Mouse (Mus musculus) MEL (cell line): Measurements from ENCODE around the gene Rps24. TPM values are rescaled to one million over a fixed set of nuclear protein-coding genes. Genes with fewer than 3 reads are reported as not detected.

Experiments
- DNase-seq: peaks from one replicate; pipeline ENCODE4 v3.0.0; 2011; ENCODE audit warnings: low read depth, low spot score
- H3K27ac ChIP-seq: 2 replicates; pipeline ENCODE4 v1.5.1; 2012; ENCODE audit warnings: low read depth, mild to moderate bottlenecking, control low read depth, low read length, moderate library complexity; ENCODE audit not compliant: control insufficient read depth
- H3K27me3 ChIP-seq, 2 experiments: fragments of 150-350 bp in 1 of 2; sonication (generic) in 1 of 2; 2 replicates each; pipeline ENCODE4 v1.6.1; 2012; ENCODE audit warnings: low read length in 2 of 2, mild to moderate bottlenecking in 2 of 2, improper control_type of control experiment in 1 of 2, moderate library complexity in 1 of 2; ENCODE audit not compliant: insufficient read depth in 2 of 2, control insufficient read depth in 1 of 2
- H3K36me3 ChIP-seq, 2 experiments: 2 replicates each; pipeline ENCODE4 v1.6.1; 2012 to 2014; ENCODE audit warnings: low read length in 2 of 2, improper control_type of control experiment in 1 of 2, inconsistent platforms in 1 of 2, mild to moderate bottlenecking in 1 of 2; ENCODE audit not compliant: insufficient read depth in 2 of 2, control insufficient read depth in 1 of 2
- H3K4me1 ChIP-seq, 2 experiments: fragments of 150-350 bp in 1 of 2; sonication (generic) in 1 of 2; 2 replicates each; pipeline ENCODE4 v1.6.1; 2012; ENCODE audit warnings: low read length in 2 of 2, improper control_type of control experiment in 1 of 2, mild to moderate bottlenecking in 1 of 2; ENCODE audit not compliant: insufficient read depth in 2 of 2, control insufficient read depth in 1 of 2
- H3K4me3 ChIP-seq, 2 experiments: fragments of 150-350 bp in 1 of 2; sonication (generic) in 1 of 2; 2 replicates each; pipeline ENCODE4 v1.5.1; 2012; ENCODE audit warnings: low read depth in 2 of 2, low read length in 2 of 2, mild to moderate bottlenecking in 2 of 2, moderate library complexity in 2 of 2, control low read depth in 1 of 2, improper control_type of control experiment in 1 of 2; ENCODE audit not compliant: control insufficient read depth in 1 of 2, insufficient read depth in 1 of 2
- H3K79me2 ChIP-seq: 2 replicates; pipeline ENCODE4 v1.6.1; 2012; ENCODE audit warnings: mild to moderate bottlenecking, low read length, moderate library complexity; ENCODE audit not compliant: control insufficient read depth, poor library complexity, insufficient read depth
- H3K9ac ChIP-seq: 2 replicates; pipeline ENCODE4 v1.6.1; 2012; ENCODE audit warnings: low read depth, mild to moderate bottlenecking, control low read depth, low read length, moderate library complexity; ENCODE audit not compliant: control insufficient read depth, poor library complexity, severe bottlenecking
- H3K9me3 ChIP-seq: fragments of 150-350 bp; sonication (generic); replicated peaks from 2 replicates; pipeline ENCODE4 v1.6.1; 2012; ENCODE audit warnings: mild to moderate bottlenecking, low read length, improper control_type of control experiment, moderate library complexity; ENCODE audit not compliant: insufficient read depth
- BHLHE40 ChIP-seq: IDR thresholded peaks from 2 replicates; pipeline ENCODE4 v1.6.1; 2012; ENCODE audit warnings: low read depth, mild to moderate bottlenecking, inconsistent platforms, low read length, improper control_type of control experiment, borderline replicate concordance
- CHD1 ChIP-seq: IDR thresholded peaks from 2 replicates; pipeline ENCODE4 v1.6.1; 2012; ENCODE audit warnings: low read depth, mild to moderate bottlenecking, inconsistent platforms, low read length, improper control_type of control experiment
- CTCF ChIP-seq, 3 experiments: IDR thresholded peaks in 2 of 3; conservative IDR thresholded peaks in 1 of 3; 2 replicates each; pipeline ENCODE4 v1.5.1; 2011 to 2012; ENCODE audit warnings: low read length in 3 of 3, low read depth in 2 of 3, mild to moderate bottlenecking in 2 of 3, improper control_type of control experiment in 1 of 3, inconsistent platforms in 1 of 3, mixed read lengths in 1 of 3, moderate library complexity in 1 of 3; ENCODE audit not compliant: control insufficient read depth in 1 of 3, insufficient read depth in 1 of 3, poor library complexity in 1 of 3, severe bottlenecking in 1 of 3
- E2F4 ChIP-seq: IDR thresholded peaks from 2 replicates; pipeline ENCODE4 v1.6.1; 2011; ENCODE audit warnings: low read depth, low read length, improper control_type of control experiment, borderline replicate concordance
- ELF1 ChIP-seq: IDR thresholded peaks from 2 replicates; pipeline ENCODE4 v1.6.1; 2014; ENCODE audit warnings: low read depth, mild to moderate bottlenecking, inconsistent platforms, low read length, improper control_type of control experiment, moderate library complexity
- EP300 ChIP-seq, 2 experiments: IDR thresholded peaks; 2 replicates each; pipeline ENCODE4 v1.6.1; 2011; ENCODE audit warnings: improper control_type of control experiment in 2 of 2, low read length in 2 of 2, low read depth in 1 of 2, mild to moderate bottlenecking in 1 of 2
- ETS1 ChIP-seq: IDR thresholded peaks from 2 replicates; pipeline ENCODE4 v1.6.1; 2012; ENCODE audit warnings: low read depth, mild to moderate bottlenecking, inconsistent platforms, low read length, improper control_type of control experiment, moderate library complexity
- GABPA ChIP-seq: IDR thresholded peaks from 2 replicates; pipeline ENCODE4 v1.6.1; 2012; ENCODE audit warnings: low read depth, mild to moderate bottlenecking, inconsistent platforms, low read length, improper control_type of control experiment, moderate library complexity
- MAX ChIP-seq: IDR thresholded peaks from 2 replicates; pipeline ENCODE4 v1.6.1; 2011; ENCODE audit warnings: low read length, improper control_type of control experiment
- MAZ ChIP-seq: IDR thresholded peaks from 2 replicates; pipeline ENCODE4 v1.6.1; 2012; ENCODE audit warnings: low read depth, mild to moderate bottlenecking, inconsistent platforms, low read length, improper control_type of control experiment
- MXI1 ChIP-seq: IDR thresholded peaks from 2 replicates; pipeline ENCODE4 v1.6.1; 2011; ENCODE audit warnings: mild to moderate bottlenecking, low read depth, low read length, improper control_type of control experiment
- MYB ChIP-seq: IDR thresholded peaks from 2 replicates; pipeline ENCODE4 v1.6.1; 2011; ENCODE audit warnings: mild to moderate bottlenecking, low read depth, low read length, improper control_type of control experiment
- MYC ChIP-seq: IDR thresholded peaks from 2 replicates; pipeline ENCODE4 v1.6.1; 2011; ENCODE audit warnings: low read depth, mild to moderate bottlenecking, low read length, improper control_type of control experiment, moderate library complexity
- NELFE ChIP-seq: IDR thresholded peaks from 2 replicates; pipeline ENCODE4 v1.6.1; 2011; ENCODE audit warnings: low read depth, low read length, improper control_type of control experiment
- POLR2A ChIP-seq, 2 experiments: IDR thresholded peaks; 2 replicates each; pipeline ENCODE4 v1.6.1; 2011 to 2012; ENCODE audit warnings: low read length in 2 of 2, mild to moderate bottlenecking in 2 of 2, control low read depth in 1 of 2, improper control_type of control experiment in 1 of 2, low read depth in 1 of 2, moderate library complexity in 1 of 2; ENCODE audit not compliant: control insufficient read depth in 1 of 2, insufficient read depth in 1 of 2, poor library complexity in 1 of 2
- SIN3A ChIP-seq: IDR thresholded peaks from 2 replicates; pipeline ENCODE4 v1.6.1; 2012; ENCODE audit warnings: low read length, improper control_type of control experiment, inconsistent platforms
- TAL1 ChIP-seq: IDR thresholded peaks from 2 replicates; pipeline ENCODE4 v1.6.1; 2012; ENCODE audit warnings: mild to moderate bottlenecking, inconsistent platforms, low read length, moderate library complexity, mixed read lengths
- TBP ChIP-seq: IDR thresholded peaks from 2 replicates; pipeline ENCODE4 v1.8.0; 2011; ENCODE audit warnings: low read depth, low read length, improper control_type of control experiment
- UBTF ChIP-seq: IDR thresholded peaks from 2 replicates; pipeline ENCODE4 v1.6.1; 2012; ENCODE audit warnings: low read depth, mild to moderate bottlenecking, inconsistent platforms, low read length, improper control_type of control experiment, moderate library complexity, borderline replicate concordance; ENCODE audit not compliant: insufficient read depth
- USF2 ChIP-seq, 2 experiments: IDR thresholded peaks; 2 replicates each; pipeline ENCODE4 v1.6.1; 2011 to 2012; ENCODE audit warnings: improper control_type of control experiment in 2 of 2, low read length in 2 of 2, borderline replicate concordance in 1 of 2, inconsistent platforms in 1 of 2, low read depth in 1 of 2, mild to moderate bottlenecking in 1 of 2; ENCODE audit not compliant: insufficient read depth in 1 of 2
- ZC3H11A ChIP-seq: IDR thresholded peaks from 2 replicates; pipeline ENCODE4 v1.6.1; 2012; ENCODE audit warnings: low read depth, mild to moderate bottlenecking, inconsistent platforms, low read length, improper control_type of control experiment
- ZKSCAN1 ChIP-seq: IDR thresholded peaks from 2 replicates; pipeline ENCODE4 v1.6.1; 2012; ENCODE audit warnings: low read depth, mild to moderate bottlenecking, inconsistent platforms, low read length, improper control_type of control experiment, moderate library complexity
- ZMIZ1 ChIP-seq: IDR thresholded peaks from 2 replicates; pipeline ENCODE4 v1.6.1; 2012; ENCODE audit warnings: low read depth, mild to moderate bottlenecking, inconsistent platforms, low read length, improper control_type of control experiment, moderate library complexity
- ZNF384 ChIP-seq: IDR thresholded peaks from 2 replicates; pipeline ENCODE4 v1.6.1; 2012; ENCODE audit warnings: low read depth, mild to moderate bottlenecking, inconsistent platforms, low read length, improper control_type of control experiment
- polyA plus RNA-seq, 2 experiments: library from polyadenylated mRNA; stranded (reverse) in 1 of 2; unstranded in 1 of 2; fragments of >175 nt in 1 of 2; fragments of >200 nt in 1 of 2; gene quantifications; 2 replicates each; pipeline versions ENCODE4 v1.2.1 to v1.2.4; 2012; ENCODE audit warnings: low replicate concordance in 2 of 2, low read depth in 1 of 2; ENCODE audit not compliant: insufficient read length in 2 of 2, insufficient read depth in 1 of 2, missing spikeins in 1 of 2
- total RNA-seq: library from RNA; depleted of rRNA; stranded (reverse); fragments of 300-350 nt; gene quantifications from 2 replicates; pipeline ENCODE4 v1.2.3, GENCODE M21; 2012

The Rps24 gene
- total and polyA plus RNA-seq, 3 experiments = 2,687 to 2,914 TPM; not detected in 1

DNA sequence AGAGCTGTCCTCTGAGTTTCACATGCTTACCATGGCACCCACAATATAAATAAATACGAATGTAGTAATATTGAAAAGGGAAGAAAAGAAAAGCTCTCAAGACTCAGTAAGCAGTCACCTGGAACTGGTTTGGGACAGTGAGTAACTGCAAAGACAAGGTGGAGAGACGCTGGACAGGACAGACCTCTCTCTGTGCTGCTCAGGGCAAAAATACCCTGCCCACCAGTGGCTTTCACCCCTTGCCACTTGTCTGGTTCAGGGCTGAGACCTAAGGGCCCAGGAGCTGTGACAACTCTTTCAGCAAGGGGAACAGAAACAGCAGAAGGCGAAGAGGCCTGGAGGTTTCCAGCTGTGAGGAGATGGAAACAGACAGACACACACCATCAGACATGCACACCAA is 28.7 kb upstream of the Rps24 start:
- Histone ChIP-seq H3K27me3 (no peaks in the 10 kb centered on the region), H3K36me3 (peaks cover 0 to 7% of the 10 kb centered on the region in 2 experiments; a peak in 2 of 4 replicates), H3K79me2 (no peaks in the 10 kb centered on the region), H3K4me1 (no peaks in the 10 kb centered on the region), H3K4me3 (no peak overlapping the region), H3K9ac (no peak overlapping the region), H3K9me3 (no peaks in the 10 kb centered on the region), H3K27ac (no peak overlapping the region)
- no peak for DNase-seq
- TF ChIP-seq GABPA (no peak), CHD1 (no peak), ZMIZ1 (no peak), ELF1 (no peak), ZC3H11A (no peak), MYC (no peak), POLR2A (IDR thresholded peaks at IDR 0.05; ENCODE audit: control insufficient read depth in 1 of 2, insufficient read depth in 1 of 2, low read depth in 1 of 2, low read length in 2 of 2, poor library complexity in 1 of 2) (no peak), TAL1 (no peak), EP300 (IDR thresholded peaks at IDR 0.05; ENCODE audit: low read depth in 1 of 2, low read length in 2 of 2) (no peak), USF2 (IDR thresholded peaks at IDR 0.05; ENCODE audit: borderline replicate concordance in 1 of 2, insufficient read depth in 1 of 2, low read depth in 1 of 2, low read length in 2 of 2) (no peak), UBTF (no peak), MAZ (no peak), CTCF (IDR thresholded peaks at IDR 0.05 in 2 of 3, conservative IDR thresholded peaks at IDR 0.05 in 1 of 3; ENCODE audit: control insufficient read depth in 1 of 3, insufficient read depth in 1 of 3, low read depth in 2 of 3, low read length in 3 of 3, poor library complexity in 1 of 3, severe bottlenecking in 1 of 3) (no peak), SIN3A (no peak), ETS1 (no peak)

- no peak for DNase-seq
- Histone ChIP-seq H3K79me2 (no peaks in the 10 kb centered on the region), H3K36me3 (peaks cover 0 to 9% of the 10 kb centered on the region in 2 experiments; a peak in 2 of 4 replicates)
Measured at GRCm38 (mm10) chr14:24468806-24469205, 18.1 kb upstream of the Rps24 start.

More at GRCm38 (mm10) chr14:24468806-24469205, 18.1 kb upstream of the Rps24 start:
- TF ChIP-seq TBP = no peak
- no peak for TF ChIP-seq USF2 (IDR thresholded peaks at IDR 0.05; ENCODE audit: borderline replicate concordance in 1 of 2, insufficient read depth in 1 of 2, low read depth in 1 of 2, low read length in 2 of 2)
- TF ChIP-seq ZKSCAN1 = no peak
- no peak for TF ChIP-seq BHLHE40
- TF ChIP-seq NELFE = no peak
- TF ChIP-seq MYC = no peak
- no peak for TF ChIP-seq UBTF
- TF ChIP-seq CHD1 = no peak
- TF ChIP-seq MXI1 = no peak
- no peak for TF ChIP-seq ZMIZ1
- no peak for TF ChIP-seq MAX
- no peak for TF ChIP-seq SIN3A
- TF ChIP-seq MAZ = no peak
- TF ChIP-seq GABPA = no peak
- no peak for TF ChIP-seq E2F4
- no peak for TF ChIP-seq MYB
- no peak for TF ChIP-seq ZNF384
- TF ChIP-seq, all 39 proteins: peak for 0
- H3K9me3 ChIP-seq = no peaks in the 10 kb centered on the region
- no peak overlapping the region for H3K27ac ChIP-seq
- no peaks in the 10 kb centered on the region for H3K27me3 ChIP-seq
- no peak overlapping the region for H3K9ac ChIP-seq
- no peaks in the 10 kb centered on the region for H3K4me1 ChIP-seq
- H3K4me3 ChIP-seq = no peak overlapping the region
